Mouse (Mus musculus): ENCODE results near the gene Rabggtb. TPM values are rescaled to one million over a fixed set of nuclear protein-coding genes. Genes with fewer than 3 reads are reported as not detected.
"Not testable (repeated sequence)": the region's sequence is repeated elsewhere in the genome, so short reads cannot be mapped to it uniquely, and the experiment has no call there.

Rabggtb gene
- polyA plus RNA-seq, 1 experiment from 2014 or later, result 45.8 TPM

GRCm38 (mm10) chr3:153889188-153889781 is 23.5 kb downstream of the Rabggtb start:
- Histone ChIP-seq H3K4me3 (replicated peaks) (no peak overlapping the region), H3K27me3 (no peaks in the 10 kb centered on the region), H3K27ac (no peak overlapping the region), H3K4me1 (no peaks in the 10 kb centered on the region), H3K36me3 (replicated peaks) (no peaks in the 10 kb centered on the region), H3K9me3 (no peaks in the 10 kb centered on the region), H3K9ac (no peak overlapping the region), H3K4me2 (no peak overlapping the region)
- 84% methylated on average over 8 of the region's 8 CpGs for WGBS
- ATAC-seq (ENCODE audit: low FRiP score), result no peak

- H3K9me3 ChIP-seq, result no peaks in the 10 kb centered on the region
- no peaks in the 10 kb centered on the region for H3K27me3 ChIP-seq
- H3K27ac ChIP-seq, result no peak overlapping the region
- 89% methylated on average over 6 of the region's 6 CpGs for WGBS
- H3K4me2 ChIP-seq, result no peak overlapping the region
- no peaks in the 10 kb centered on the region for H3K4me1 ChIP-seq
- ATAC-seq (ENCODE audit: low FRiP score), result no peak
- H3K36me3 ChIP-seq (replicated peaks), result no peaks in the 10 kb centered on the region
- H3K9ac ChIP-seq, result no peak overlapping the region
- no peak overlapping the region for H3K4me3 ChIP-seq (replicated peaks)
Measured at GRCm38 (mm10) chr3:153888141-153888540, 24.7 kb downstream of the Rabggtb start.

- no peak overlapping the region for H3K27ac ChIP-seq
- no peak overlapping the region for H3K4me2 ChIP-seq
- ATAC-seq (ENCODE audit: low FRiP score), result no peak
Measured at GRCm38 (mm10) chr3:153886296-153886695, 26.5 kb downstream of the Rabggtb start.

GRCm38 (mm10) chr3:153871396-153871795 is 41.4 kb downstream of the Rabggtb start:
- no peaks in the 10 kb centered on the region for H3K27me3 ChIP-seq
- no peaks in the 10 kb centered on the region for H3K4me1 ChIP-seq
- ATAC-seq (ENCODE audit: low FRiP score), result no peak
- H3K4me3 ChIP-seq (replicated peaks), result no peak overlapping the region
- no peak overlapping the region for H3K4me2 ChIP-seq
- H3K27ac ChIP-seq, result no peak overlapping the region
- H3K9ac ChIP-seq, result no peak overlapping the region
- 86% methylated on average over 5 of the region's 5 CpGs for WGBS
- no peaks in the 10 kb centered on the region for H3K36me3 ChIP-seq (replicated peaks)
- no peaks in the 10 kb centered on the region for H3K9me3 ChIP-seq

More at GRCm38 (mm10) chr3:153886296-153886695, 26.5 kb downstream of the Rabggtb start:
- Histone ChIP-seq H3K9me3 (no peaks in the 10 kb centered on the region), H3K4me1 (no peaks in the 10 kb centered on the region), H3K9ac (no peak overlapping the region), H3K4me3 (replicated peaks) (no peak overlapping the region), H3K36me3 (replicated peaks) (no peaks in the 10 kb centered on the region), H3K27me3 (no peaks in the 10 kb centered on the region)

GRCm38 (mm10) chr3:153867149-153868136 is 45.4 kb downstream of the Rabggtb start:
- Histone ChIP-seq H3K27ac (no peak overlapping the region), H3K36me3 (replicated peaks) (no peaks in the 10 kb centered on the region), H3K4me3 (replicated peaks) (no peak overlapping the region), H3K9ac (no peak overlapping the region), H3K4me2 (no peak overlapping the region), H3K27me3 (no peaks in the 10 kb centered on the region), H3K9me3 (no peaks in the 10 kb centered on the region), H3K4me1 (no peaks in the 10 kb centered on the region)
- 64% methylated on average over 14 of the region's 14 CpGs for WGBS
- no peak for ATAC-seq (ENCODE audit: low FRiP score)

GRCm38 (mm10) chr3:153864636-153865429 is 48.0 kb downstream of the Rabggtb start:
- H3K36me3 ChIP-seq (replicated peaks), result no peaks in the 10 kb centered on the region
- no peaks in the 10 kb centered on the region for H3K4me1 ChIP-seq
- H3K27me3 ChIP-seq, result no peaks in the 10 kb centered on the region
- no peak overlapping the region for H3K9ac ChIP-seq
- H3K4me3 ChIP-seq (replicated peaks), result no peak overlapping the region
- ATAC-seq (ENCODE audit: low FRiP score), result 0 out of 2 replicates have a peak, but pooled peaks have one; percentile 6
- no peak overlapping the region for H3K4me2 ChIP-seq
- 92% methylated on average over 4 of the region's 4 CpGs for WGBS
- H3K27ac ChIP-seq, result no peak overlapping the region
- no peaks in the 10 kb centered on the region for H3K9me3 ChIP-seq

GRCm38 (mm10) chr3:153863816-153864215 is 49.0 kb downstream of the Rabggtb start:
- Histone ChIP-seq H3K27ac (no peak overlapping the region), H3K27me3 (no peaks in the 10 kb centered on the region), H3K9me3 (no peaks in the 10 kb centered on the region), H3K4me3 (replicated peaks) (no peak overlapping the region), H3K4me2 (no peak overlapping the region), H3K9ac (no peak overlapping the region), H3K4me1 (no peaks in the 10 kb centered on the region), H3K36me3 (replicated peaks) (no peaks in the 10 kb centered on the region)
- ATAC-seq (ENCODE audit: low FRiP score), result no peak
- 87% methylated on average over 2 of the region's 2 CpGs for WGBS

- not testable (repeated sequence) for H3K27me3 ChIP-seq; H3K4me2 ChIP-seq; H3K36me3 ChIP-seq (replicated peaks); H3K4me1 ChIP-seq; H3K4me3 ChIP-seq (replicated peaks); ATAC-seq (ENCODE audit: low FRiP score); H3K9me3 ChIP-seq; H3K27ac ChIP-seq; H3K9ac ChIP-seq
- WGBS, result 92% methylated on average over 8 of the region's 8 CpGs
Measured at GRCm38 (mm10) chr3:153860392-153860791, 52.4 kb downstream of the Rabggtb start.

GRCm38 (mm10) chr3:153858350-153859001 is 54.3 kb downstream of the Rabggtb start:
- Histone ChIP-seq H3K9me3 (no peaks in the 10 kb centered on the region), H3K4me2 (no peak overlapping the region)
- ATAC-seq (ENCODE audit: low FRiP score), result no peak

More at GRCm38 (mm10) chr3:153858350-153859001, 54.3 kb downstream of the Rabggtb start:
- WGBS, result 85% methylated on average over 10 of the region's 10 CpGs
- Histone ChIP-seq H3K4me1 (no peaks in the 10 kb centered on the region), H3K36me3 (replicated peaks) (no peaks in the 10 kb centered on the region), H3K27ac (no peak overlapping the region), H3K4me3 (replicated peaks) (no peak overlapping the region), H3K9ac (no peak overlapping the region), H3K27me3 (no peaks in the 10 kb centered on the region)

Data from forebrain, embryonic 12.5 days (tissue).